In the genomic region with DNA sequence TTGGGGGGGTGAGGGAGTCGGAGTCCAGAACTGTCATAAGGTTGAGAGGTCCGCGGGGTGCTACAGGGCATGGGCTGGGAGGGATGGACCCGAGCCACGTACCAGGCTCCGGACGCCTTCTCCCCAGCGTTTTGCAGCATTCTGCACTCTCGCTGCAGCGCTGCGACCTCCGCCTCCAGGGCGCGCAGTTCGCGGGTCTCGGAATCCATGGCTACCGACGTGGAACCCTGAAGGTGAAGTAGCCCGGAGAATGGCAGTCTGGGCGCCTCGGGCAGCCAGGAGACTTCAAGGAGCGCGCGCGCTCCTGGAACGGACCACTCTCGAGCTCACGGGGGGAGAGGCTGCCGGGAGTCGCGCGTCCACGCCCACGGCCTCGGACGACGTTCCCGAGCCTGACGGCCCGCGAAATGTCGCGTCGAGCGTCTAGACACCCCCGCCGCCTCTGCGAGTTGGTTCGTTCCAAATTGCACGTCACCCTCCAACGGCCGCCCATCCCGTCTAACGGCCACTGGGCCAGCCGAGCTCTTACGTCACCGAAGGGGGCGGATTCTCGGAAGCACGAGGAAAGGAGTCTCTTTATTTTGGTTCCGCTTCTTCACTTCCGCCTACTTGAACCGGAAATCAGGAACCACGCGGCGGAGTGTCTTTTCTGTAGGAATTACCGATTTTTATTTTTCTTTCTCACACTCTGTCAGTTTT, we compare ENCODE assay signal across 7 mouse cellular contexts. TPM values are rescaled to one million over a fixed set of nuclear protein-coding genes. Genes with fewer than 3 reads are reported as not detected.
A peak's percentile ranks its signal among the peaks of the same experiment; 100 is the strongest.
DNase-seq lines count a peak whose midpoint lies in the region; ATAC-seq lines count a peak whose summit lies in the region.

Gene Cenpp (minus strand): TSS at position 305 of the 699 bp plus-strand sequence.
Gene Nol8 (plus strand): TSS at position 598 of the 699 bp plus-strand sequence.

- DNase-seq in adrenal gland, postnatal 14 days: peak; percentile 100
- DNase-seq in embryonic facial prominence, embryonic 11.5 days (ENCODE audit: low spot score): peak; percentile 99
- DNase-seq in kidney, adult 11 months: peak; percentile 98
- peak; percentile 99 for DNase-seq in limb, embryonic 10.5 days (ENCODE audit: low spot score)
- peak; percentile 99 for DNase-seq in spleen, adult 12 weeks (ENCODE audit: low spot score)

- no peaks in the 10 kb centered on the region for H3K9me3 ChIP-seq in embryonic facial prominence, embryonic 11.5 days (replicated peaks; ENCODE audit: control insufficient read depth, low read length)
- H3K9me3 ChIP-seq in limb, embryonic 10.5 days (replicated peaks): no peaks in the 10 kb centered on the region
- no peaks in the 10 kb centered on the region for H3K9me3 ChIP-seq in midbrain, embryonic 13.5 days

- H3K9ac ChIP-seq in embryonic facial prominence, embryonic 11.5 days (replicated peaks; ENCODE audit: low read length): peak within 1 kb of the TSS; percentile 67
- H3K9ac ChIP-seq in midbrain, embryonic 13.5 days (replicated peaks): peak within 1 kb of the TSS; percentile 67

- no peaks in the 10 kb centered on the region for H3K4me1 ChIP-seq in embryonic facial prominence, embryonic 11.5 days (ENCODE audit: control insufficient read depth, insufficient read depth, low read length)
- H3K4me1 ChIP-seq in limb, embryonic 10.5 days: peaks cover 12% of the 10 kb centered on the region; the same call in 1 of the 2 replicates
- peaks cover 21% of the 10 kb centered on the region for H3K4me1 ChIP-seq in midbrain, embryonic 13.5 days (replicated peaks)

- WGBS in embryonic facial prominence, embryonic 11.5 days: under 1% methylated on average over 62 of the region's 68 CpGs
- WGBS in limb, embryonic 10.5 days: under 1% methylated on average over 68 of the region's 68 CpGs
- WGBS in midbrain, embryonic 13.5 days: under 1% methylated on average over 68 of the region's 68 CpGs

- ATAC-seq in embryonic facial prominence, embryonic 11.5 days (replicated peaks; ENCODE audit: insufficient number of reproducible peaks, low FRiP score, low TSS enrichment, low read depth): peak; percentile 98
- peak; percentile 96 for ATAC-seq in granulocyte monocyte progenitor cell, adult 5-6 weeks (replicated peaks; ENCODE audit: poor library complexity, severe bottlenecking)
- peak; percentile 99 for ATAC-seq in midbrain, embryonic 13.5 days

- peak within 1 kb of the TSS; percentile 78 for H3K4me3 ChIP-seq in embryonic facial prominence, embryonic 11.5 days (ENCODE audit: low read depth, low read length)
- peak within 1 kb of the TSS; percentile 84 for H3K4me3 ChIP-seq in limb, embryonic 10.5 days
- H3K4me3 ChIP-seq in midbrain, embryonic 13.5 days (replicated peaks): peak within 1 kb of the TSS; percentile 69

- no peaks in the 10 kb centered on the region; the same call in 1 of the 2 replicates for H3K36me3 ChIP-seq in embryonic facial prominence, embryonic 11.5 days (replicated peaks; ENCODE audit: control insufficient read depth, insufficient read depth, low read depth, low read length)
- H3K36me3 ChIP-seq in limb, embryonic 10.5 days: peaks cover 27% of the 10 kb centered on the region
- peaks cover 8% of the 10 kb centered on the region for H3K36me3 ChIP-seq in midbrain, embryonic 13.5 days

- H3K27ac ChIP-seq in embryonic facial prominence, embryonic 11.5 days (replicated peaks; ENCODE audit: low read depth, low read length): no peak within 1 kb of the TSS
- peak within 1 kb of the TSS; percentile 84 for H3K27ac ChIP-seq in limb, embryonic 10.5 days
- H3K27ac ChIP-seq in midbrain, embryonic 13.5 days: no peak within 1 kb of the TSS

- no peaks in the 10 kb centered on the region for H3K27me3 ChIP-seq in embryonic facial prominence, embryonic 11.5 days (ENCODE audit: control insufficient read depth, insufficient read depth, low read length)
- no peaks in the 10 kb centered on the region for H3K27me3 ChIP-seq in limb, embryonic 10.5 days (ENCODE audit: low read depth, poor library complexity, severe bottlenecking)
- no peaks in the 10 kb centered on the region for H3K27me3 ChIP-seq in midbrain, embryonic 13.5 days

- H3K4me2 ChIP-seq in embryonic facial prominence, embryonic 11.5 days (ENCODE audit: low read depth, low read length): peak within 1 kb of the TSS; percentile 75
- peak within 1 kb of the TSS; percentile 87 for H3K4me2 ChIP-seq in midbrain, embryonic 13.5 days (replicated peaks)

RNA-seq across cellular contexts. Expression of gene Cenpp, which starts in this region (rescaled TPM):
- 5.0 and 5.9 TPM in 2 replicates for total RNA-seq in adrenal gland, postnatal 14 days (2021)
- polyA plus RNA-seq in embryonic facial prominence, embryonic 11.5 days (2014; fragmentation: Nextera tagmentation; extraction: Ambion mirVana): 38.3 and 47.1 TPM in 2 replicates
- total RNA-seq in granulocyte monocyte progenitor cell, adult 5-6 weeks (2014; fragmentation: Nextera tagmentation): 23.0 and 27.6 TPM in 2 replicates
- total RNA-seq in granulocyte monocyte progenitor cell, adult 5-6 weeks (2017): 41.8 and 46.5 TPM in 2 replicates
- 34.0 and 37.7 TPM in 2 replicates for polyA plus RNA-seq in limb, embryonic 10.5 days (2016; fragmentation: Nextera tagmentation; extraction: Ambion mirVana)
- polyA plus RNA-seq in midbrain, embryonic 13.5 days (2015; fragmentation: Nextera tagmentation; extraction: Ambion mirVana): 12.7 and 13.7 TPM in 2 replicates

RNA-seq across cellular contexts. Expression of gene Nol8, which starts in this region (rescaled TPM):
- total RNA-seq in adrenal gland, postnatal 14 days (2021): 23.6 and 25.0 TPM in 2 replicates
- polyA plus RNA-seq in embryonic facial prominence, embryonic 11.5 days (2014; fragmentation: Nextera tagmentation; extraction: Ambion mirVana): 18.2 and 24.6 TPM in 2 replicates
- total RNA-seq in granulocyte monocyte progenitor cell, adult 5-6 weeks (2014; fragmentation: Nextera tagmentation): 37.6 and 37.7 TPM in 2 replicates
- total RNA-seq in granulocyte monocyte progenitor cell, adult 5-6 weeks (2017): 45.2 and 48.8 TPM in 2 replicates
- polyA plus RNA-seq in limb, embryonic 10.5 days (2016; fragmentation: Nextera tagmentation; extraction: Ambion mirVana): 19.4 and 20.7 TPM in 2 replicates
- 20.5 and 23.0 TPM in 2 replicates for polyA plus RNA-seq in midbrain, embryonic 13.5 days (2015; fragmentation: Nextera tagmentation; extraction: Ambion mirVana)
